Mouse (Mus musculus) frontal cortex, adult 2 months (tissue): ENCODE results near the gene Hsp90ab1. TPM values are rescaled to one million over a fixed set of nuclear protein-coding genes. Genes with fewer than 3 reads are reported as not detected.

ENCODE experiments used
- DNase-seq, 2 experiments: peaks; one replicate each; pipeline ENCODE4 v3.0.0; 2022; ENCODE audit warnings: low spot score in 1 of 2; ENCODE audit errors: extremely low spot score in 1 of 2
- polyA plus RNA-seq: library from polyadenylated mRNA; depleted of rRNA; stranded (reverse); fragments of >200 nt; gene quantifications from 2 replicates; pipeline ENCODE4 v1.2.3, GENCODE M21; 2012

Gene Hsp90ab1
- polyA plus RNA-seq, 1 experiment: 985 TPM

- DNase-seq: peak in 1 of 2 experiments; percentile 83
Measured at GRCm38 (mm10) chr17:45581567-45581983, 8.5 kb upstream of the Hsp90ab1 start.

- no peak for DNase-seq
Measured at GRCm38 (mm10) chr17:45580958-45581477, 7.9 kb upstream of the Hsp90ab1 start.

GRCm38 (mm10) chr17:45579554-45579953 lies 6.5 kb upstream of the Hsp90ab1 start:
- DNase-seq: no peak

GRCm38 (mm10) chr17:45578843-45579242 lies 5.8 kb upstream of the Hsp90ab1 start:
- DNase-seq: no peak

- no peak for DNase-seq
Measured at GRCm38 (mm10) chr17:45578242-45578641, 5.2 kb upstream of the Hsp90ab1 start.

- DNase-seq: no peak
Measured at GRCm38 (mm10) chr17:45575123-45575897, 2.2 kb upstream of the Hsp90ab1 start.

GRCm38 (mm10) chr17:45574129-45574761 lies 1.2 kb upstream of the Hsp90ab1 start:
- peak; percentile 81 to 86 for DNase-seq

GRCm38 (mm10) chr17:45573780-45574123 lies 681 bp upstream of the Hsp90ab1 start:
- peak; percentile 94 to 98 for DNase-seq

- peak in 1 of 2 experiments; percentile 74 for DNase-seq
Measured at GRCm38 (mm10) chr17:45572103-45573086, 676 bp downstream of the Hsp90ab1 start.

GRCm38 (mm10) chr17:45569999-45570398 lies 3.1 kb downstream of the Hsp90ab1 start:
- DNase-seq: no peak

- DNase-seq: no peak
Measured at GRCm38 (mm10) chr17:45568990-45569389, 4.1 kb downstream of the Hsp90ab1 start.

GRCm38 (mm10) chr17:45567162-45567601 lies 5.9 kb downstream of the Hsp90ab1 start:
- no peak for DNase-seq

GRCm38 (mm10) chr17:45566360-45567161 lies 6.5 kb downstream of the Hsp90ab1 start:
- no peak for DNase-seq

- DNase-seq: no peak
Measured at GRCm38 (mm10) chr17:45566031-45566359, 7.1 kb downstream of the Hsp90ab1 start.

GRCm38 (mm10) chr17:45565103-45565502 lies 8.0 kb downstream of the Hsp90ab1 start:
- DNase-seq: no peak

- DNase-seq: no peak
Measured at GRCm38 (mm10) chr17:45564531-45565084, 8.5 kb downstream of the Hsp90ab1 start.

GRCm38 (mm10) chr17:45563655-45564530 lies 9.2 kb downstream of the Hsp90ab1 start, which contains the start of gene Slc35b2:
Gene Slc35b2, plus strand, starts transcription at chr17:45563874.
- peak; percentile 78 to 93 for DNase-seq

GRCm38 (mm10) chr17:45563216-45563615 lies 9.9 kb downstream of the Hsp90ab1 start:
- DNase-seq: no peak
